Mouse (Mus musculus) stomach, postnatal 0 days (tissue): ENCODE measurements at regions not wholly inside any gene's neighbourhood (a gene's known extent, or its start where the extent isn't known, plus 50 kb on each side); places are given as distances from the start of the nearest gene placed in this dataset.

ENCODE experiments used
- ATAC-seq: fragments of 200-750 bp; cut with Nextera tagmentation; 2 replicates; pipeline ENCODE4 v1.8.0; 2017; ENCODE audit not compliant: low FRiP score, low TSS enrichment
- DNase-seq: peaks from one replicate; pipeline ENCODE4 v3.0.0-alpha.2; 2016; ENCODE audit warnings: low spot score
- H3K27ac ChIP-seq: fragments of 300-500 bp; sonication (generic); replicated peaks from 2 replicates; pipeline ENCODE4 v1.5.1; 2014; ENCODE audit warnings: mild to moderate bottlenecking, control low read depth
- H3K27me3 ChIP-seq: fragments of 300-500 bp; sonication (generic); 2 replicates; pipeline ENCODE4 v1.6.1; 2014; ENCODE audit warnings: low read length; ENCODE audit not compliant: control insufficient read depth, insufficient read depth
- H3K36me3 ChIP-seq: fragments of 300-500 bp; sonication (generic); 2 replicates; pipeline ENCODE4 v1.6.1; 2014; ENCODE audit warnings: low read length, mixed read lengths; ENCODE audit not compliant: control insufficient read depth, insufficient read depth
- H3K4me1 ChIP-seq: fragments of 300-500 bp; sonication (generic); replicated peaks from 2 replicates; pipeline ENCODE4 v1.6.1; 2014; ENCODE audit warnings: antibody characterized with exemption; ENCODE audit not compliant: control insufficient read depth, insufficient read depth
- H3K4me2 ChIP-seq: fragments of 300-500 bp; sonication (generic); replicated peaks from 2 replicates; pipeline ENCODE4 v1.6.1; 2014; ENCODE audit warnings: low read depth, mild to moderate bottlenecking, control low read depth, moderate library complexity
- H3K4me3 ChIP-seq: fragments of 300-500 bp; sonication (generic); 2 replicates; pipeline ENCODE4 v1.5.1; 2014; ENCODE audit warnings: low read depth, low read length, control low read depth
- H3K9ac ChIP-seq: fragments of 300-500 bp; sonication (generic); 2 replicates; pipeline ENCODE4 v1.6.1; 2014; ENCODE audit warnings: mild to moderate bottlenecking, low read length, control low read depth, mixed read lengths
- H3K9me3 ChIP-seq: fragments of 300-500 bp; sonication (generic); 2 replicates; pipeline ENCODE4 v1.6.1; 2016; ENCODE audit warnings: low read length; ENCODE audit not compliant: control insufficient read depth
- CTCF ChIP-seq: IDR thresholded peaks from 2 replicates; pipeline ENCODE4 v1.5.1; 2016; ENCODE audit warnings: antibody characterized with exemption, low read depth, mild to moderate bottlenecking, moderate library complexity
- EP300 ChIP-seq: optimal IDR thresholded peaks from 2 replicates; pipeline ENCODE3; 2016; ENCODE audit warnings: antibody characterized with exemption
- WGBS: fragments of 180-500 bp; shearing (Covaris S2); extraction: QIAGEN DNeasy Blood & Tissue Kit; methylation state at CpG from one replicate; pipeline ENCODE4 v1.1.7; 2014; 5-methylcytosine and 5-hydroxymethylcytosine counted together

GRCm38 (mm10) chr4:124477359-124477868 lies 133.2 kb downstream of the 3100002H09Rik start:
- no peaks in the 10 kb centered on the region; the same call in 1 of the 2 replicates for H3K27me3 ChIP-seq
- WGBS, result 13% methylated on average over 14 of the region's 14 CpGs

GRCm38 (mm10) chr4:124465229-124465820 lies 145.3 kb downstream of the 3100002H09Rik start:
- Histone ChIP-seq H3K9me3 (no peaks in the 10 kb centered on the region), H3K27me3 (no peaks in the 10 kb centered on the region), H3K9ac (no peak overlapping the region), H3K4me2 (no peak overlapping the region), H3K36me3 (no peaks in the 10 kb centered on the region), H3K4me1 (no peaks in the 10 kb centered on the region), H3K27ac (no peak overlapping the region), H3K4me3 (no peak overlapping the region)
- ATAC-seq, result no peak
- 79% methylated on average over 18 of the region's 18 CpGs for WGBS
- DNase-seq, result no peak
- TF ChIP-seq CTCF (no peak), EP300 (no peak)

More at GRCm38 (mm10) chr4:124477359-124477868, 133.2 kb downstream of the 3100002H09Rik start:
- Histone ChIP-seq H3K4me2 (no peak overlapping the region), H3K9ac (no peak overlapping the region), H3K9me3 (no peaks in the 10 kb centered on the region), H3K36me3 (no peaks in the 10 kb centered on the region), H3K27ac (no peak overlapping the region), H3K4me3 (no peak overlapping the region), H3K4me1 (no peaks in the 10 kb centered on the region)
- no peak for DNase-seq
- ATAC-seq, result no peak
- TF ChIP-seq EP300 (no peak), CTCF (no peak)

- ATAC-seq (no peak), DNase-seq (no peak)
- 52% methylated on average over 14 of the region's 14 CpGs for WGBS
- Histone ChIP-seq H3K27me3 (no peaks in the 10 kb centered on the region), H3K4me2 (no peak overlapping the region), H3K36me3 (no peaks in the 10 kb centered on the region), H3K4me3 (no peak overlapping the region), H3K9me3 (no peaks in the 10 kb centered on the region), H3K4me1 (no peaks in the 10 kb centered on the region), H3K9ac (no peak overlapping the region), H3K27ac (no peak overlapping the region)
- TF ChIP-seq EP300 (no peak), CTCF (no peak)
Observed at GRCm38 (mm10) chr4:124455511-124456338, 154.9 kb downstream of the 3100002H09Rik start.

- Histone ChIP-seq H3K9ac (no peak overlapping the region), H3K4me3 (no peak overlapping the region), H3K36me3 (no peaks in the 10 kb centered on the region), H3K27ac (no peak overlapping the region), H3K4me2 (no peak overlapping the region), H3K27me3 (no peaks in the 10 kb centered on the region), H3K9me3 (no peaks in the 10 kb centered on the region), H3K4me1 (no peaks in the 10 kb centered on the region)
- TF ChIP-seq EP300 (no peak), CTCF (no peak)
- 38% methylated on average over 3 of the region's 3 CpGs for WGBS
- ATAC-seq, result peak; percentile 40; the same call in 1 of the 2 replicates
- DNase-seq, result no peak
Observed at GRCm38 (mm10) chr4:124451131-124451530, 159.5 kb downstream of the 3100002H09Rik start.

- Histone ChIP-seq H3K4me1 (no peaks in the 10 kb centered on the region), H3K9me3 (no peaks in the 10 kb centered on the region), H3K4me2 (no peak overlapping the region), H3K9ac (no peak overlapping the region), H3K27ac (no peak overlapping the region), H3K27me3 (no peaks in the 10 kb centered on the region), H3K4me3 (no peak overlapping the region), H3K36me3 (no peaks in the 10 kb centered on the region)
- DNase-seq (no peak), ATAC-seq (no peak)
- TF ChIP-seq CTCF (no peak), EP300 (no peak)
- 44% methylated on average over 8 of the region's 8 CpGs for WGBS
Observed at GRCm38 (mm10) chr4:124446615-124447014, 164.0 kb downstream of the 3100002H09Rik start.

GRCm38 (mm10) chr4:124443613-124444108 lies 166.9 kb downstream of the 3100002H09Rik start:
- H3K27me3 ChIP-seq, result no peaks in the 10 kb centered on the region
- TF ChIP-seq EP300 (no peak), CTCF (no peak)
- no peak for ATAC-seq

More at GRCm38 (mm10) chr4:124443613-124444108, 166.9 kb downstream of the 3100002H09Rik start:
- 9% methylated on average over 9 of the region's 10 CpGs for WGBS
- Histone ChIP-seq H3K9me3 (no peaks in the 10 kb centered on the region), H3K4me2 (no peak overlapping the region), H3K27ac (no peak overlapping the region), H3K4me3 (no peak overlapping the region), H3K36me3 (no peaks in the 10 kb centered on the region), H3K4me1 (no peaks in the 10 kb centered on the region), H3K9ac (no peak overlapping the region)
- DNase-seq, result no peak
